Mouse (Mus musculus): ENCODE results near the gene Entpd5.

Gene Entpd5

GRCm38 (mm10) chr12:84336963-84337625 is 71.7 kb downstream of the Entpd5 start:
- no peak for DNase-seq (ENCODE audit: low spot score in 2 of 2)

- DNase-seq (ENCODE audit: low spot score in 2 of 2) = no peak
Observed at GRCm38 (mm10) chr12:84327111-84327512, 81.7 kb downstream of the Entpd5 start.
